Mouse (Mus musculus): ENCODE data around the gene Prpf40b. TPM values are rescaled to one million over a fixed set of nuclear protein-coding genes. Genes with fewer than 3 reads are reported as not detected.

Gene Prpf40b
- polyA plus RNA-seq, 1 experiment from 2014 or later, result 114 TPM

GRCm38 (mm10) chr15:99320168-99320674 is 25.3 kb downstream of the Prpf40b start:
- no peak overlapping the region for H3K9ac ChIP-seq
- no peak for ATAC-seq (ENCODE audit: low FRiP score, low read depth)
- WGBS, result 79% methylated on average over 10 of the region's 10 CpGs
- H3K27ac ChIP-seq (replicated peaks), result no peak overlapping the region; the same call in 1 of the 2 replicates
- peaks cover 47% of the 10 kb centered on the region for H3K36me3 ChIP-seq
- no peaks in the 10 kb centered on the region for H3K27me3 ChIP-seq
- no peak overlapping the region for H3K4me2 ChIP-seq
- H3K4me3 ChIP-seq, result no peak overlapping the region
- no peaks in the 10 kb centered on the region; the same call in 1 of the 2 replicates for H3K4me1 ChIP-seq (replicated peaks)
- H3K9me3 ChIP-seq, result no peaks in the 10 kb centered on the region

- H3K4me2 ChIP-seq, result no peak overlapping the region
- no peak for ATAC-seq (ENCODE audit: low FRiP score, low read depth)
- H3K27ac ChIP-seq (replicated peaks), result peak overlapping the region; percentile 38; the same call in 1 of the 2 replicates
- H3K4me1 ChIP-seq (replicated peaks), result no peaks in the 10 kb centered on the region; the same call in 1 of the 2 replicates
- H3K9me3 ChIP-seq, result no peaks in the 10 kb centered on the region
- H3K4me3 ChIP-seq, result no peak overlapping the region
- no peak overlapping the region for H3K9ac ChIP-seq
- no peaks in the 10 kb centered on the region for H3K27me3 ChIP-seq
- peaks cover 43% of the 10 kb centered on the region for H3K36me3 ChIP-seq
- WGBS, result 88% methylated on average over 9 of the region's 9 CpGs
These were observed 26.1 kb downstream of the Prpf40b start for GRCm38 (mm10) chr15:99320978-99321377.

- Histone ChIP-seq H3K36me3 (peaks cover 33% of the 10 kb centered on the region), H3K4me2 (no peak overlapping the region)
- no peak for ATAC-seq (ENCODE audit: low FRiP score, low read depth)
These were observed 29.3 kb downstream of the Prpf40b start for GRCm38 (mm10) chr15:99324151-99324550.

GRCm38 (mm10) chr15:99325598-99325997 is 30.7 kb downstream of the Prpf40b start:
- H3K27ac ChIP-seq (replicated peaks), result no peak overlapping the region
- H3K27me3 ChIP-seq, result no peaks in the 10 kb centered on the region
- H3K4me2 ChIP-seq, result no peak overlapping the region
- 96% methylated on average over 6 of the region's 6 CpGs for WGBS
- peaks cover 30% of the 10 kb centered on the region for H3K36me3 ChIP-seq
- no peak overlapping the region for H3K4me3 ChIP-seq
- H3K4me1 ChIP-seq (replicated peaks), result no peaks in the 10 kb centered on the region
- no peak for ATAC-seq (ENCODE audit: low FRiP score, low read depth)
- H3K9me3 ChIP-seq, result no peaks in the 10 kb centered on the region
- no peak overlapping the region for H3K9ac ChIP-seq

More at GRCm38 (mm10) chr15:99324151-99324550, 29.3 kb downstream of the Prpf40b start:
- Histone ChIP-seq H3K9me3 (no peaks in the 10 kb centered on the region), H3K4me3 (no peak overlapping the region), H3K27me3 (no peaks in the 10 kb centered on the region), H3K4me1 (replicated peaks) (no peaks in the 10 kb centered on the region), H3K9ac (no peak overlapping the region), H3K27ac (replicated peaks) (no peak overlapping the region)
- WGBS, result 89% methylated on average over 9 of the region's 9 CpGs

- Histone ChIP-seq H3K9ac (no peak overlapping the region), H3K36me3 (peaks cover 26% of the 10 kb centered on the region), H3K27me3 (no peaks in the 10 kb centered on the region), H3K4me1 (replicated peaks) (no peaks in the 10 kb centered on the region), H3K27ac (replicated peaks) (no peak overlapping the region), H3K4me2 (no peak overlapping the region), H3K4me3 (no peak overlapping the region), H3K9me3 (no peaks in the 10 kb centered on the region)
- 59% methylated on average over 2 of the region's 2 CpGs for WGBS
- no peak for ATAC-seq (ENCODE audit: low FRiP score, low read depth)
These were observed 31.5 kb downstream of the Prpf40b start for GRCm38 (mm10) chr15:99326407-99326806.

GRCm38 (mm10) chr15:99326959-99327358 is 32.1 kb downstream of the Prpf40b start:
- Histone ChIP-seq H3K4me1 (replicated peaks) (no peaks in the 10 kb centered on the region), H3K4me2 (no peak overlapping the region), H3K36me3 (peaks cover 24% of the 10 kb centered on the region), H3K9ac (no peak overlapping the region), H3K9me3 (no peaks in the 10 kb centered on the region), H3K4me3 (no peak overlapping the region), H3K27ac (replicated peaks) (no peak overlapping the region), H3K27me3 (no peaks in the 10 kb centered on the region)
- ATAC-seq (ENCODE audit: low FRiP score, low read depth), result no peak
- 87% methylated on average over 1 of the region's 1 CpGs for WGBS

GRCm38 (mm10) chr15:99328011-99328410 is 33.1 kb downstream of the Prpf40b start:
- 93% methylated on average over 5 of the region's 5 CpGs for WGBS
- Histone ChIP-seq H3K9ac (no peak overlapping the region), H3K36me3 (peaks cover 17% of the 10 kb centered on the region), H3K27me3 (no peaks in the 10 kb centered on the region), H3K4me3 (no peak overlapping the region), H3K27ac (replicated peaks) (no peak overlapping the region), H3K4me2 (no peak overlapping the region), H3K4me1 (replicated peaks) (peaks cover 7% of the 10 kb centered on the region), H3K9me3 (no peaks in the 10 kb centered on the region)
- no peak for ATAC-seq (ENCODE audit: low FRiP score, low read depth)

- 64% methylated on average over 2 of the region's 2 CpGs for WGBS
- Histone ChIP-seq H3K9me3 (no peaks in the 10 kb centered on the region), H3K4me2 (no peak overlapping the region), H3K27me3 (no peaks in the 10 kb centered on the region), H3K27ac (replicated peaks) (no peak overlapping the region), H3K4me1 (replicated peaks) (peaks cover 18% of the 10 kb centered on the region), H3K4me3 (no peak overlapping the region), H3K9ac (no peak overlapping the region), H3K36me3 (peaks cover 12% of the 10 kb centered on the region)
- no peak for ATAC-seq (ENCODE audit: low FRiP score, low read depth)
These were observed 35.4 kb downstream of the Prpf40b start for GRCm38 (mm10) chr15:99330324-99330723.

GRCm38 (mm10) chr15:99331341-99331740 is 36.5 kb downstream of the Prpf40b start:
- peaks cover 9% of the 10 kb centered on the region for H3K36me3 ChIP-seq
- no peak overlapping the region for H3K4me3 ChIP-seq
- H3K9me3 ChIP-seq, result no peaks in the 10 kb centered on the region
- 63% methylated on average over 5 of the region's 5 CpGs for whole genome bisulfite sequencing
- ATAC-seq (ENCODE audit: low FRiP score, low read depth), result no peak
- H3K4me2 ChIP-seq, result no peak overlapping the region
- H3K9ac ChIP-seq, result no peak overlapping the region
- H3K27ac ChIP-seq (replicated peaks), result no peak overlapping the region
- peaks cover 18% of the 10 kb centered on the region for H3K4me1 ChIP-seq (replicated peaks)
- no peaks in the 10 kb centered on the region for H3K27me3 ChIP-seq

GRCm38 (mm10) chr15:99332111-99332510 is 37.2 kb downstream of the Prpf40b start:
- Histone ChIP-seq H3K9me3 (no peaks in the 10 kb centered on the region), H3K9ac (no peak overlapping the region), H3K4me3 (no peak overlapping the region), H3K27me3 (no peaks in the 10 kb centered on the region), H3K27ac (replicated peaks) (peak overlapping the region; percentile 69), H3K4me2 (no peak overlapping the region), H3K36me3 (peaks cover 8% of the 10 kb centered on the region), H3K4me1 (replicated peaks) (peaks cover 18% of the 10 kb centered on the region)
- no peak for ATAC-seq (ENCODE audit: low FRiP score, low read depth)

- Histone ChIP-seq H3K27me3 (no peaks in the 10 kb centered on the region), H3K9me3 (no peaks in the 10 kb centered on the region), H3K36me3 (no peaks in the 10 kb centered on the region), H3K9ac (no peak overlapping the region), H3K27ac (replicated peaks) (peak overlapping the region; percentile 69), H3K4me2 (no peak overlapping the region), H3K4me3 (no peak overlapping the region), H3K4me1 (replicated peaks) (peaks cover 18% of the 10 kb centered on the region)
- 64% methylated on average over 9 of the region's 9 CpGs for WGBS
- ATAC-seq (ENCODE audit: low FRiP score, low read depth), result peak; percentile 54
These were observed 38.2 kb downstream of the Prpf40b start for GRCm38 (mm10) chr15:99332921-99333675.

GRCm38 (mm10) chr15:99333676-99334065 is 38.8 kb downstream of the Prpf40b start:
- Histone ChIP-seq H3K9ac (no peak overlapping the region), H3K4me1 (replicated peaks) (peaks cover 18% of the 10 kb centered on the region), H3K36me3 (no peaks in the 10 kb centered on the region), H3K4me3 (no peak overlapping the region), H3K27me3 (no peaks in the 10 kb centered on the region), H3K27ac (replicated peaks) (peak overlapping the region; percentile 69), H3K9me3 (no peaks in the 10 kb centered on the region), H3K4me2 (no peak overlapping the region)
- WGBS, result 91% methylated on average over 3 of the region's 3 CpGs
- ATAC-seq (ENCODE audit: low FRiP score, low read depth), result no peak; the same call in 1 of the 2 replicates
